Mouse (Mus musculus) lung, adult 18-20 months (tissue): ENCODE data around the gene Dok4.
A peak's percentile ranks its signal among the peaks of the same experiment; 100 is the strongest.

Experiments used
- DNase-seq, 2 experiments: peaks; one replicate each; pipeline ENCODE4 v3.0.0; 2022; ENCODE audit warnings: mixed read lengths in 2 of 2

The Dok4 gene

GRCm38 (mm10) chr8:94876197-94876730 is at the start of gene Dok4:
Dok4 (minus strand) TSS chr8:94876330.
- peak; percentile 89 to 90 for DNase-seq

GRCm38 (mm10) chr8:94923405-94923804 is 47.3 kb upstream of the Dok4 start, which contains the start of gene Adgrg5:
Adgrg5 (plus strand) TSS chr8:94923694.
- no peak for DNase-seq

- peak; percentile 40 to 61 for DNase-seq
Measured at GRCm38 (mm10) chr8:94922602-94923001, 46.5 kb upstream of the Dok4 start.

GRCm38 (mm10) chr8:94922176-94922575 is 46.0 kb upstream of the Dok4 start:
- no peak for DNase-seq

GRCm38 (mm10) chr8:94919256-94919655 is 43.1 kb upstream of the Dok4 start:
- no peak for DNase-seq

- peak; percentile 48 to 69 for DNase-seq
Measured at GRCm38 (mm10) chr8:94917851-94918495, 41.8 kb upstream of the Dok4 start, which contains the start of gene Ccdc102a. Ccdc102a (minus strand) TSS chr8:94918098.

GRCm38 (mm10) chr8:94917352-94917751 is 41.2 kb upstream of the Dok4 start:
- DNase-seq, result peak; percentile 93 to 97

GRCm38 (mm10) chr8:94916960-94917324 is 40.8 kb upstream of the Dok4 start:
- DNase-seq, result no peak

DNA sequence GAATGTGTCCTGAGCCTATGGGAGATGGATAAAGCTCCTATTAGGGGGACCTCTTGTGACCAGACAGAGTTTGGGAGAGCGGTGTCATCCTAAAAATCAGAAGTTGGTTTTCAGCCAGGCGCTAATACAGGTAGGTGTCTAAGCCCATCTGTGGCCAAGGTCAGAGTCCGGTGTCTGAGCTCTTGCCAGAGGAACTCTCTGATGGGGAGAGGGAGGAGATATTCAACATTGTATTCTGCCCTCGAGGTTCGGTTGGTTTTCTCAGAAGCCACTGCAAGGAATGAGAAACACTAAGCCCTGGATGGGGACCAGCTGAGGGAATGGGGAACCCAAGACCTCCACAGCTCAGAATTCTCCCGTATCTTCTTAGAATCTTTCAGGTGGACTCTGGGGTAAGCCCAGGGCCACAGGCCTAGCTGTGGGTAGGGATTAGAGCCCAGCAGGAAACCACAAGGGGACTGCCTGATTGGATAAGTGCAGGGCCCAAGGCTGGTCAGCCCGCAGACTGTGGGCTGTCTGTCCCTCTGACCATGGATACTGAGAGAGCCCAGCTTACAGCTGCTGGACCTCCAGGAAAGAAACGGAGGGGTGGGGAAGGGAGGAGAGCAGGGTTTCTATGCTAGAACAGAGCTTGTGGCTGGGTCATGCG is 40.3 kb upstream of the Dok4 start:
- no peak for DNase-seq

- DNase-seq, result peak in 1 of 2 experiments; percentile 56
Measured at GRCm38 (mm10) chr8:94914701-94915101, 38.6 kb upstream of the Dok4 start.

- DNase-seq, result no peak
Measured at GRCm38 (mm10) chr8:94914256-94914655, 38.1 kb upstream of the Dok4 start.

DNA sequence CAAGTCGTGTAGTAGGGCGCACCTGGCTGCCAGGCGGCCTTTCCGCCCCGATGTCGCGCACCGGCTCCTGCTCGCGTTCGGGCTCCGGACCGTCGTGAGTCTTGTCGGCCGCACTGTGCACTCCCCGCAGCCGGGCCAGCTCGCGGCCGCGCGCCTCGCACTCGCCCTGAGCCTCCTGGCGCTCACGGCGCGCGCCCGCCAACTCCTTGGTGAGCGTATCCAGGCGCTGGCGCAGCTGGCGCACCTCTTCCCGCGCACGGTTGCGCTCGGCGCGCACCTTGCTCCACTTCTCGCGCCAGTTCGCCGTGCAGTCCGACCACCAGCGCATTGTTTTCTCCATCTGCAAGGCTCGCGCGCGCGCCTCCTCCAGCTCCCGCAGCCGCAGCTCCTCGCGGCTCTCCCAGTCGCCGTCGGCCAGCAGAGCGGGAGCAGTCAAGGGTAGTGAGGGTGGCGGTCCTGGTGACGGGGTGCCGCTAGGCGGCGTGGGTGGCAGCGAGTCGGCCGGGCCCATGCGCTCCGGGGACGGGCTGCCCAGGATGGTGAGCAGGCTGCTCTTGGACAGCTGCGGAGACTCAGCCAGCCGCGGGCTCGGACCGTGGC is 37.0 kb upstream of the Dok4 start:
- DNase-seq, result peak; percentile 66 to 74

GRCm38 (mm10) chr8:94908847-94909246 is 32.7 kb upstream of the Dok4 start:
- DNase-seq, result peak; percentile 82 to 90

- DNase-seq, result no peak
Measured at GRCm38 (mm10) chr8:94907591-94908300, 31.6 kb upstream of the Dok4 start.

- DNase-seq, result peak; percentile 89 to 93
Measured at GRCm38 (mm10) chr8:94904450-94905175, 28.5 kb upstream of the Dok4 start.

DNA sequence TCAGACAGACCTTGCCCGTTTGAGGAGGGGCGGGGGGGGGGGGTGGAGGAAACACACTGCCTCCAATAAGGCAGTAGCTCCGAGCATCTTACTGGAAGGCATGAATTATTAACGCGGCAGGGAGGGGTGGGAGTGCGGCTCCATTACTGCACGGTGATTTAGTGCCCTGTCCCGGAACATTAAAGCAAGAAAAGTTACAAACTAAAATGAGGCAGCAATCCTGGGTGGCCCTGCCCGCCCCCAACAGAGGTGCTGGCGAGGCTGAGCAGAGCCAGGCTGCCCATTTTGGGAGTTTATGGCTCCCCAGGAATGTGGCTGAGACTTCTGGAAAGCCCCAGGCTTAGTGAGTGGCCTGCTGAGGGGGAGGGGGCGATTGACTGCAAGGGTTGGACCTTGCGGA is 27.6 kb upstream of the Dok4 start:
- no peak for DNase-seq

DNA sequence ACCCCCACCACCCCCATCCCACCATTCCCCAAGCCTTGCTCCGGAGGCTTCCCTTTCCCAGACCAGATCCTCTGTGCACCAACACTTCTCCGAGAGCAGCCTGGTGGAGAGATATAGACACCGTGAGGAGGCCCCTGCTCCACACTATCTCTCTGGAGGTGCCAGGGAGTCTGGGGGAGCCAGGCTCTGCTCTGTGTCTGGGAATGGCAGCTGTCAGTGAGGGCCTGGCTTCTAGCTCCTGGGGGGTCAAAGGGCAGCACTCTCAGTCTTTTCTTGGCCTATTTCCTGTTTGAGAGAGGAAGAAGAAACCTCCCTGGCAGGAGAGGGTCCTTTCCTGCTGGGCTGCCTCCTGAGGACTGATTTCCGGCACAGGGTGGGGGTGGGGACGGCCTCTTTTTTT is 24.9 kb upstream of the Dok4 start:
- peak in 1 of 2 experiments; percentile 20 for DNase-seq

- DNase-seq, result no peak
Measured at GRCm38 (mm10) chr8:94900617-94901016, 24.5 kb upstream of the Dok4 start.

DNA sequence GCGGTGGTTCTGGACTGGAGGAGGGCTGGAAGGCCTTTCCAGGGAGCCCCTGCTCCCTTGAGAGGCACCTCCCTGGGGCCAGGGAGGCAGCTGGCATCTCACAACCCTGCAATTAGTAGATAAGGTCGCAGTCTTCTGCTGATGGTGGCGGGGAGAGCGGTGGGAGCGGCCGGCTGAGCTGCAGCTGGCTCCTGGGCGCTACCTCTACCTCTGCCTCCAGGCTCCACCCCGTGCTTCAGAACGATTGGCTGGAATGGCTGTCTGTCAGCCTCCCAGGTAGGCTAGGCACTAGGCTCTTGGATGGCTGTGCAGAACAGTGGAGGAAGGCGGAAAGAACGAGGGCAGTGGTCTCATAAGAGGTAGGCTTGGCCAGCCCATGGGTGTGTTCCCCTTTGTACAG is 23.1 kb upstream of the Dok4 start:
- peak; percentile 64 to 76 for DNase-seq

DNA sequence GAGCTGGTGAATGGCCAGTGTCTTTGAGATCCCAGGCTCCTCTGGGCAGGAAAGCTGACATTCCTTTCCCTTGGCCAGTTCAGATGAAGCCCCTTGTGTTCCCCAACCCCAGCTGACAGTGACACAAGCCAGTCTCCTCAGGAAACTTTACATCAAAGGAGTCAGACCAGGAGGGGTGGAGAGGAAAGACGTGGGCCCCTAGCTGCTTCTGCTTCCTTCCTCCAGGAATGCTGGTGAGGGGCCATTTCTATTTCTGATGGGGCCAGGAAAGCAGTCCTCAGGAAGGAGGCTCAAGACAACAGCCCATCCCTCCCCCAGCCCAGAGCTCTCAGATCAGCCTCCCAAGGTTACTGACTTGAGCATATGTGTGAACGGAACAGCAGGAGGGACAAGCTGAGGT is 16.8 kb upstream of the Dok4 start:
- no peak for DNase-seq

DNA sequence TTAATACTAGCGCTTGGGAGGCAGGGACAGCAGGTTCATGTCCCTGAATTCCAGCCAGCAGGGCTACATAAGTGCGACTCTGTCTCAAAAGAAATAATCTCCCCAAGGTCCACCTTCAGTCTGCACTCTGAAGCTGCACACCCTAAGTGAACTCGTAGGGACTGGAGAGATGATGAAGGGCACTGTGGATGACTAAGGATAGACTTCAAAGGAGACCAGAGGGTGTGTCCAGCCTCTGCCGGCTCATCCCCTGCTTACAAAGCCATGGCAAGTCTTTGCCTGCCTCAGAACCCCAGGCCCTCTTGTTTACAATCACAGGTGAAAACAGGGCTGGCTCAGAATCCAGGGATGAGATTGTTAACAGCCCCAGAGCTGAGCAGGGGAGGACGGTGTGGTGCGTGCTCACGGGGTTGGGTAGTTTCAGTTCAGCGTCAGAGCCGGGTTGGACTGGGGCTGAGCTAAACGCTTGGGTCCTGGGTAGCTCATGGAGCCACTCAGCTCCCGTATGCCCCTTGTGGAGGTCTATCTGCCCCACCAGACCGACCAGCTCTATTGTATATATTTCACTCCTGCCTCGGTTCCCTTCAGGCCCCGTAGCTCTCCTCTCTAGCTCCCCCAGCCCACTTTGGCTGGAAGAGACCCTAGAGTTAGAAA is 12.4 kb upstream of the Dok4 start:
- DNase-seq, result no peak

DNA sequence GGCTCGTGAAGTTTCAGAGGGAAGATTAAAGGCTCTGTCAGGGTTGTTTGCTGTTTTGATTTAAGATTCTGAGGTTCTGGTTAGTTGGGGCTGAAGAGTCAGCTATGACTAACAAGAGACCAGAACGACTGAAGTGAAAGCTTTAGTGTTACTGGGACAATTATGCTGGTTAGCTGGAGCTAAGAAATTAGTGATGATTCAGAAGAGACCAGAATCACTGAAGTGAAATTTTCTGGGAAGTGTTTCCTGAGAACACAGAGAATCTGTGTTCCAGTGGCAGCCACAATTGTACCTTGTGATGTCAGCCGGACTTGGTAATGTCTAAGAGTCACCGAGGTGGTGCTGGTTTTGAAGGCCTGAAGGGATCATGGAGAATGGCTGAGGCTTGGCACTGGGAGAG is 4.6 kb upstream of the Dok4 start:
- DNase-seq, result no peak
